Mouse (Mus musculus): ENCODE results near the gene Gm10644. TPM values are rescaled to one million over a fixed set of nuclear protein-coding genes. Genes with fewer than 3 reads are reported as not detected.

The Gm10644 gene
- polyA plus RNA-seq, 1 experiment from 2014 or later = 0.66 TPM

DNA sequence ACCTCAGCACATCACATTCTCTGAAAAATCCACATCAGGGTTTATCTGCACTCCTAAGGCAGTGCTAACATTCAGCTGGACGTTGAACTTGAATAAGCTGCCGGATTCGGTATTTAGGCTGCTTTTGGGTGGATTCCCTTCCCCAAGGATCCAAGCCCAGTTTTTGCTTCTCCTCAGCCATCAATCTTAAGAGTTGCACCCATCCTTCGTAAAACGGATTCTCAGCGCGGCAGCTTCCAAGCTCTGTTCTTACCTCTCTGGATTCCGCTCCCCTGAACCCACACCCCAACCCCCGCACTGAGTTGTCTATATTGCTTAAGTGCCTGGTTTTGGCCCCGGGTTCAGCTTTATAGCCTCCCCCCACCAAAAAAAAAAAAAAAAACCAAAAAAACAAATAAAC lies 56.5 kb downstream of the Gm10644 start:
- Histone ChIP-seq H3K9me3 (replicated peaks; ENCODE audit: control insufficient read depth, low read length) (no peaks in the 10 kb centered on the region), H3K4me1 (ENCODE audit: control insufficient read depth, insufficient read depth, low read length) (peaks cover 10% of the 10 kb centered on the region), H3K27ac (replicated peaks; ENCODE audit: low read depth, low read length) (peak overlapping the region; percentile 97; the same call in 1 of the 2 replicates), H3K4me2 (ENCODE audit: low read depth, low read length) (peak overlapping the region; percentile 95), H3K27me3 (ENCODE audit: control insufficient read depth, insufficient read depth, low read length) (no peaks in the 10 kb centered on the region; the same call in 1 of the 2 replicates), H3K36me3 (replicated peaks; ENCODE audit: control insufficient read depth, insufficient read depth, low read depth, low read length) (no peaks in the 10 kb centered on the region), H3K9ac (replicated peaks; ENCODE audit: low read length) (peak overlapping the region; percentile 61), H3K4me3 (ENCODE audit: low read depth, low read length) (peak overlapping the region; percentile 99)
- WGBS = 3% methylated on average over 10 of the region's 10 CpGs
- ATAC-seq (replicated peaks; ENCODE audit: insufficient number of reproducible peaks, low FRiP score, low TSS enrichment, low read depth) = no peak
- DNase-seq (ENCODE audit: low spot score) = peak; percentile 60

DNA sequence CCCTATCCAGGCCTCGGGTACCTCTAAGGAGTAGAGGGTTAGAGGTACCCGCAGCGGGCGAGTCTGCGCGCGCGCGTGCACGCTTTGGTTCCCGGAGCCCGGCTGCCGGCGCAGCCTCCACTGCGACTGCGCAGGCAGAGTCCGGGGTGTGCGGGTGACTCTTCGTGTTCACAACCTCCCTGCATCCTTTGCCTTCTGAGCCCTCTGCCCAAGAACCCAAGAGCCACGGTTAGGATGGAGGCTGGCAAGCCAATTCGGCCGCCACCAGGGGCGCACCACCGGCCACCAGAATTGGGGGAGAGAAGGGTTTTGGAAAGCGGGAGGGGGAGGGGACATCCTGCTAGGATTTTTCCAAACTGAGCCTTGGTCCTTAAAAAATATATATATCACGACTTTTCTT lies 57.8 kb downstream of the Gm10644 start:
- peak overlapping the region; percentile 44 for H3K4me2 ChIP-seq (ENCODE audit: low read depth, low read length)
- H3K27ac ChIP-seq (replicated peaks; ENCODE audit: low read depth, low read length) = no peak overlapping the region
- H3K4me1 ChIP-seq (ENCODE audit: control insufficient read depth, insufficient read depth, low read length) = peaks cover 4% of the 10 kb centered on the region; the same call in 1 of the 2 replicates
- DNase-seq (ENCODE audit: low spot score) (peak; percentile 77), ATAC-seq (replicated peaks; ENCODE audit: insufficient number of reproducible peaks, low FRiP score, low TSS enrichment, low read depth) (no peak)
- no peaks in the 10 kb centered on the region for H3K36me3 ChIP-seq (replicated peaks; ENCODE audit: control insufficient read depth, insufficient read depth, low read depth, low read length)
- no peaks in the 10 kb centered on the region; the same call in 1 of the 2 replicates for H3K27me3 ChIP-seq (ENCODE audit: control insufficient read depth, insufficient read depth, low read length)
- H3K4me3 ChIP-seq (ENCODE audit: low read depth, low read length) = peak overlapping the region; percentile 17
- H3K9me3 ChIP-seq (replicated peaks; ENCODE audit: control insufficient read depth, low read length) = no peaks in the 10 kb centered on the region
- WGBS = 2% methylated on average over 26 of the region's 26 CpGs
- peak overlapping the region; percentile 7; the same call in 1 of the 2 replicates for H3K9ac ChIP-seq (replicated peaks; ENCODE audit: low read length)

DNA sequence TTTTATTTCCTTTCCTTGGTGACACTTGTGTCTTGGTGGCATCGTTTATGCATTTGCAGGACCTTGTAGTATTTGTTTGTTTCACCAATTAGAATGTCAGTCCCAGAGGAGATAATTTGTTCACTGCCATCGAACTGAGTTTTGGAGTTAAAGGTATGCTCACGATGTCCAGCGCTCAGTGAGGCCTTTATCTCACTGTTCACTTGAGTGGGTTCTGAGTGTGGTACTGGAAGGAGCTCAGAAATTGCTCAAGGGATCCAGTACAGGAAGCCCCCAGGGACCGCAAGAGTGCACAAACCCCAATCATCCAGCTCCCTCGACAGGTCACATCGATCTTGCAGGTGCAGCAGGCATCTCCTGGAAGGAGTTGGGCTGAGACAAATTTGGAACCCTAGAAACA lies 58.5 kb downstream of the Gm10644 start:
- WGBS = 83% methylated on average over 7 of the region's 7 CpGs
- DNase-seq (ENCODE audit: low spot score) (no peak), ATAC-seq (replicated peaks; ENCODE audit: insufficient number of reproducible peaks, low FRiP score, low TSS enrichment, low read depth) (no peak)
- Histone ChIP-seq H3K36me3 (replicated peaks; ENCODE audit: control insufficient read depth, insufficient read depth, low read depth, low read length) (no peaks in the 10 kb centered on the region), H3K4me1 (ENCODE audit: control insufficient read depth, insufficient read depth, low read length) (no peaks in the 10 kb centered on the region), H3K4me3 (ENCODE audit: low read depth, low read length) (no peak overlapping the region), H3K9ac (replicated peaks; ENCODE audit: low read length) (no peak overlapping the region), H3K27me3 (ENCODE audit: control insufficient read depth, insufficient read depth, low read length) (no peaks in the 10 kb centered on the region; the same call in 1 of the 2 replicates), H3K4me2 (ENCODE audit: low read depth, low read length) (no peak overlapping the region), H3K27ac (replicated peaks; ENCODE audit: low read depth, low read length) (no peak overlapping the region), H3K9me3 (replicated peaks; ENCODE audit: control insufficient read depth, low read length) (no peaks in the 10 kb centered on the region)

DNA sequence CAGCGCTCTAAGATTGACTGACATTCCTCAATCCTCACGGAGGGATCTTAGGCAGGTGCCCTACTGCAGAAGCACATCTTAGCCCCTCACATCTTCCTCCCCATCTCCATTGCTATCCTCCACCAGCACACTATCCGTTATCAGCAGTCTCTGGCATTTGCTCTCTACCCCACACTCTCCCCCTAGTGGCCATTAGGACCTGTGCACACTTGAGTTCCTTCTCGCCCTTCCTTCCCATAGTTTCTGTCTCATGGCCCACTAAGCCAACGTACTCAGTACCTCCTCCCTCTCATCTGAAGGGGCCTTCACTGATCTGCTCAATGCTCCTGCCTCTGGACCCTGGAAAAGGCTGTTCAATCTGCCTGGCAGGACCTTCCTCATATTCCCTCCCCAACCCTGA lies 59.1 kb downstream of the Gm10644 start:
- Histone ChIP-seq H3K9me3 (replicated peaks; ENCODE audit: control insufficient read depth, low read length) (no peaks in the 10 kb centered on the region), H3K9ac (replicated peaks; ENCODE audit: low read length) (no peak overlapping the region), H3K36me3 (replicated peaks; ENCODE audit: control insufficient read depth, insufficient read depth, low read depth, low read length) (no peaks in the 10 kb centered on the region), H3K27me3 (ENCODE audit: control insufficient read depth, insufficient read depth, low read length) (no peaks in the 10 kb centered on the region; the same call in 1 of the 2 replicates), H3K4me2 (ENCODE audit: low read depth, low read length) (no peak overlapping the region), H3K4me3 (ENCODE audit: low read depth, low read length) (no peak overlapping the region), H3K27ac (replicated peaks; ENCODE audit: low read depth, low read length) (no peak overlapping the region), H3K4me1 (ENCODE audit: control insufficient read depth, insufficient read depth, low read length) (no peaks in the 10 kb centered on the region)
- no peak for ATAC-seq (replicated peaks; ENCODE audit: insufficient number of reproducible peaks, low FRiP score, low TSS enrichment, low read depth)
- WGBS = 3% methylated on average over 5 of the region's 5 CpGs
- DNase-seq (ENCODE audit: low spot score) = peak; percentile 69

DNA sequence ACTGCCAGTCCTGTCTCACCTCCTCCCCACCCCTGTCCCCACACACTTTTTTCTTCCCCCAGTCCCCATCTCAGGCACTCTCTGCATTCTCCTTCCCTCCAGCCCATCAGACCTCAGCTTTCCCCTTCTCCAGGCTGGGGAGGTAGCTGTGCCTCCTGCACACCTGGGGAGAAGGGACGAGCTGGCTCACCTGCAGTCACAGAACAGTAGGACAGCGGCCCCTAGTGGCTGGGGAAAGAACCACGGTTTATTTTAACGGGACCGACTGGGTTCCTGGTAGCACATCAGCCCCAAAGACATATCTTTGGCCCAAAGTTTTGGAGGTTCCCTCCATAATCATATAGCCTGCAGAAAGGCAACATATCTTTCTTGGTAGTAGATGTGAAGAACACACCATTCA lies 61.1 kb downstream of the Gm10644 start:
- 3% methylated on average over 5 of the region's 5 CpGs for WGBS
- DNase-seq (ENCODE audit: low spot score) (peak; percentile 78), ATAC-seq (replicated peaks; ENCODE audit: insufficient number of reproducible peaks, low FRiP score, low TSS enrichment, low read depth) (no peak)
- H3K27me3 ChIP-seq (ENCODE audit: control insufficient read depth, insufficient read depth, low read length) = no peaks in the 10 kb centered on the region; the same call in 1 of the 2 replicates
- H3K9me3 ChIP-seq (replicated peaks; ENCODE audit: control insufficient read depth, low read length) = no peaks in the 10 kb centered on the region
- no peak overlapping the region for H3K4me2 ChIP-seq (ENCODE audit: low read depth, low read length)
- no peaks in the 10 kb centered on the region for H3K36me3 ChIP-seq (replicated peaks; ENCODE audit: control insufficient read depth, insufficient read depth, low read depth, low read length)
- no peak overlapping the region for H3K4me3 ChIP-seq (ENCODE audit: low read depth, low read length)
- no peak overlapping the region for H3K9ac ChIP-seq (replicated peaks; ENCODE audit: low read length)
- no peaks in the 10 kb centered on the region for H3K4me1 ChIP-seq (ENCODE audit: control insufficient read depth, insufficient read depth, low read length)
- no peak overlapping the region for H3K27ac ChIP-seq (replicated peaks; ENCODE audit: low read depth, low read length)

DNA sequence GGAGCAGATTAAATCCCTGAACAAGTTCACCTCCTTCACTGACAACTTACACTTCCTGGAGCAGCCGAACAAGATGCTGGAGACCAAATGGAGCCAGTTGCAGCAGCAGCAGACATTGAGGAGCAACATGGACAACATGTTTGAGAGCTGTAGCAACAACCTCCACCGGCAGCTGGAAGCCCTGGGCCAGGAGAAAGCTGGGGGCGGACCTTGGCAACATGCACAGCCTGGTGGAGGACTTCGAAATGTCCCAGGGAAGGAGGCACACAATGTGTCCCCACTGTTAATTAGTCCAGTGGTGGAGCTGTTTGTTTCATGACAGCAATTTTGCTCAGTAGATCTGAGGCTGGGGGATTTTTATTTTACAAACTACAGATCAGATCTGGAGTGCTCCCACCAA lies 62.9 kb downstream of the Gm10644 start:
- WGBS = 74% methylated on average over 4 of the region's 4 CpGs
- Histone ChIP-seq H3K4me2 (ENCODE audit: low read depth, low read length) (no peak overlapping the region), H3K36me3 (replicated peaks; ENCODE audit: control insufficient read depth, insufficient read depth, low read depth, low read length) (no peaks in the 10 kb centered on the region), H3K27me3 (ENCODE audit: control insufficient read depth, insufficient read depth, low read length) (no peaks in the 10 kb centered on the region; the same call in 1 of the 2 replicates), H3K4me3 (ENCODE audit: low read depth, low read length) (no peak overlapping the region), H3K9ac (replicated peaks; ENCODE audit: low read length) (no peak overlapping the region), H3K9me3 (replicated peaks; ENCODE audit: control insufficient read depth, low read length) (no peaks in the 10 kb centered on the region), H3K4me1 (ENCODE audit: control insufficient read depth, insufficient read depth, low read length) (no peaks in the 10 kb centered on the region), H3K27ac (replicated peaks; ENCODE audit: low read depth, low read length) (no peak overlapping the region)
- DNase-seq (ENCODE audit: low spot score) = no peak
- ATAC-seq (replicated peaks; ENCODE audit: insufficient number of reproducible peaks, low FRiP score, low TSS enrichment, low read depth) = no peak

DNA sequence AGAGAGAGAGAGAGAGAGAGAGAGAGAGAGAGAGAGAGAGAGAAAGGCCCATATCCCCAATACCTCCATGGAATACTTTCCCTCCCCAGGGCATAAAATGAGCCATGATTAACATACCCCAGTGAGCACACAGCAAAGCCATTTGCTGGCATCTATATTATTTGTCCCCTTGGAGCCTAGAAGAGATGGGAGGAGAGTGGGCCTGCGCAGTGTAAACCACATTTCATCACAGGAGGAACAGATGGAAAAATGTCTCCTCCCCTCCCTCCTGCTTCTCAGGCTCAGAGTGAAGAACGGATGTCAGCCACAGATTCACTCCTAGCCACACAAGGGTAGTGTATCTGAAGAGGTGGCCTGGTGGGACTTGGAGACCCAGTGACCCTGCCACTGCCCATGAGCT lies 66.6 kb downstream of the Gm10644 start:
- H3K4me1 ChIP-seq (ENCODE audit: control insufficient read depth, insufficient read depth, low read length) = no peaks in the 10 kb centered on the region
- 64% methylated on average over 2 of the region's 2 CpGs for WGBS
- no peak overlapping the region for H3K27ac ChIP-seq (replicated peaks; ENCODE audit: low read depth, low read length)
- ATAC-seq (replicated peaks; ENCODE audit: insufficient number of reproducible peaks, low FRiP score, low TSS enrichment, low read depth) (no peak), DNase-seq (ENCODE audit: low spot score) (no peak)
- no peak overlapping the region for H3K4me2 ChIP-seq (ENCODE audit: low read depth, low read length)
- no peaks in the 10 kb centered on the region for H3K27me3 ChIP-seq (ENCODE audit: control insufficient read depth, insufficient read depth, low read length)
- H3K9ac ChIP-seq (replicated peaks; ENCODE audit: low read length) = no peak overlapping the region
- no peaks in the 10 kb centered on the region for H3K36me3 ChIP-seq (replicated peaks; ENCODE audit: control insufficient read depth, insufficient read depth, low read depth, low read length)
- H3K4me3 ChIP-seq (ENCODE audit: low read depth, low read length) = no peak overlapping the region
- no peaks in the 10 kb centered on the region for H3K9me3 ChIP-seq (replicated peaks; ENCODE audit: control insufficient read depth, low read length)

Measured in embryonic facial prominence, embryonic 11.5 days (tissue).